Mouse (Mus musculus) heart, embryonic 15.5 days (tissue): ENCODE results near the gene Pten. TPM values are rescaled to one million over a fixed set of nuclear protein-coding genes. Genes with fewer than 3 reads are reported as not detected.

Source experiments
- ATAC-seq: fragments of 200-750 bp; cut with Nextera tagmentation; replicated peaks from 2 replicates; pipeline ENCODE4 v1.8.0; 2017; ENCODE audit warnings: low read depth, moderate TSS enrichment; ENCODE audit not compliant: insufficient number of reproducible peaks, insufficient read depth, low FRiP score
- H3K27ac ChIP-seq: fragments of 300-500 bp; sonication (generic); 2 replicates; pipeline ENCODE4 v1.5.1; 2015; ENCODE audit warnings: mild to moderate bottlenecking, inconsistent platforms
- H3K27me3 ChIP-seq: fragments of 300-500 bp; sonication (generic); 2 replicates; pipeline ENCODE4 v1.6.1; 2015; ENCODE audit warnings: inconsistent platforms
- H3K36me3 ChIP-seq: fragments of 300-500 bp; sonication (generic); 2 replicates; pipeline ENCODE4 v1.6.1; 2015; ENCODE audit warnings: mild to moderate bottlenecking, inconsistent platforms
- H3K4me1 ChIP-seq: fragments of 300-500 bp; sonication (generic); replicated peaks from 2 replicates; pipeline ENCODE4 v1.6.1; 2015; ENCODE audit warnings: inconsistent platforms
- H3K4me2 ChIP-seq: fragments of 300-500 bp; sonication (generic); 2 replicates; pipeline ENCODE4 v1.6.1; 2015; ENCODE audit warnings: inconsistent platforms, mild to moderate bottlenecking, moderate library complexity
- H3K4me3 ChIP-seq: fragments of 300-500 bp; sonication (generic); 2 replicates; pipeline ENCODE4 v1.5.1; 2015; ENCODE audit warnings: mild to moderate bottlenecking, inconsistent platforms
- H3K9ac ChIP-seq: fragments of 300-500 bp; sonication (generic); 2 replicates; pipeline ENCODE4 v1.6.1; 2015; ENCODE audit warnings: mild to moderate bottlenecking, inconsistent platforms
- H3K9me3 ChIP-seq: fragments of 300-500 bp; sonication (generic); replicated peaks from 2 replicates; pipeline ENCODE4 v1.6.1; 2016; ENCODE audit warnings: inconsistent platforms
- WGBS: fragments of 180-500 bp; shearing (Covaris S2); methylation state at CpG from one replicate; pipeline ENCODE4 v1.1.7; 2015; ENCODE audit warnings: mixed read lengths; 5-methylcytosine and 5-hydroxymethylcytosine counted together
- polyA plus RNA-seq: library from polyadenylated mRNA; unstranded; fragments of >200 nt; fragmentation: Nextera tagmentation; extraction: Ambion mirVana; gene quantifications from 2 replicates; pipeline ENCODE4 v1.2.1, GENCODE M21; 2015

Pten gene
- 4.9 and 6.0 TPM in 2 replicates for polyA plus RNA-seq

GRCm38 (mm10) chr19:32756900-32757725 lies at the start of gene Pten:
Gene Pten (plus strand): TSS chr19:32757497.
- no peaks in the 10 kb centered on the region for H3K9me3 ChIP-seq
- H3K4me1 ChIP-seq: peaks cover 30% of the 10 kb centered on the region
- no peaks in the 10 kb centered on the region for H3K36me3 ChIP-seq
- peak within 1 kb of the TSS; percentile 100 for H3K27ac ChIP-seq
- peak within 1 kb of the TSS; percentile 99 for H3K4me3 ChIP-seq
- H3K27me3 ChIP-seq: peaks cover 9% of the 10 kb centered on the region
- ATAC-seq: peak; percentile 90
- H3K4me2 ChIP-seq: peak within 1 kb of the TSS; percentile 94
- peak within 1 kb of the TSS; percentile 100 for H3K9ac ChIP-seq
- WGBS: under 1% methylated on average over 77 of the region's 77 CpGs

- no peak overlapping the region for H3K4me2 ChIP-seq
- no peaks in the 10 kb centered on the region for H3K9me3 ChIP-seq
- peaks cover 14% of the 10 kb centered on the region for H3K4me1 ChIP-seq
- no peak overlapping the region for H3K4me3 ChIP-seq
- no peak for ATAC-seq
- no peak overlapping the region for H3K27ac ChIP-seq
- WGBS: 86% methylated on average over 5 of the region's 5 CpGs
- peaks cover 21% of the 10 kb centered on the region for H3K36me3 ChIP-seq
- H3K9ac ChIP-seq: no peak overlapping the region
- H3K27me3 ChIP-seq: no peaks in the 10 kb centered on the region
Measured at GRCm38 (mm10) chr19:32708996-32709395, 48.3 kb upstream of the Pten start.

GRCm38 (mm10) chr19:32710288-32710687 lies 47.0 kb upstream of the Pten start:
- Histone ChIP-seq H3K4me1 (peaks cover 14% of the 10 kb centered on the region), H3K4me2 (no peak overlapping the region), H3K4me3 (no peak overlapping the region), H3K27ac (no peak overlapping the region), H3K9me3 (no peaks in the 10 kb centered on the region), H3K36me3 (peaks cover 11% of the 10 kb centered on the region; the same call in 1 of the 2 replicates), H3K27me3 (no peaks in the 10 kb centered on the region), H3K9ac (no peak overlapping the region)
- no peak for ATAC-seq
- 71% methylated on average over 3 of the region's 3 CpGs for WGBS

- peak overlapping the region; percentile 83 for H3K9ac ChIP-seq
- under 1% methylated on average over 63 of the region's 63 CpGs for WGBS
- H3K27ac ChIP-seq: peak overlapping the region; percentile 94
- H3K4me3 ChIP-seq: peak overlapping the region; percentile 94
- peak; percentile 97 for ATAC-seq
- H3K4me2 ChIP-seq: peak overlapping the region; percentile 86
- H3K36me3 ChIP-seq: no peaks in the 10 kb centered on the region
- H3K9me3 ChIP-seq: no peaks in the 10 kb centered on the region
- no peaks in the 10 kb centered on the region for H3K27me3 ChIP-seq
- H3K4me1 ChIP-seq: peaks cover 14% of the 10 kb centered on the region
Measured at GRCm38 (mm10) chr19:32711761-32712541, 45.3 kb upstream of the Pten start.

GRCm38 (mm10) chr19:32712588-32713042 lies 44.7 kb upstream of the Pten start:
- Histone ChIP-seq H3K9me3 (no peaks in the 10 kb centered on the region), H3K36me3 (no peaks in the 10 kb centered on the region), H3K4me2 (peak overlapping the region; percentile 86), H3K9ac (peak overlapping the region; percentile 83), H3K27me3 (no peaks in the 10 kb centered on the region), H3K4me3 (peak overlapping the region; percentile 94), H3K27ac (peak overlapping the region; percentile 94), H3K4me1 (peaks cover 14% of the 10 kb centered on the region)
- WGBS: 0% methylated on average over 11 of the region's 11 CpGs
- ATAC-seq: peak; percentile 74

GRCm38 (mm10) chr19:32713471-32713870 lies 43.8 kb upstream of the Pten start:
- Histone ChIP-seq H3K27ac (no peak overlapping the region), H3K4me1 (peaks cover 14% of the 10 kb centered on the region), H3K27me3 (no peaks in the 10 kb centered on the region), H3K4me2 (no peak overlapping the region), H3K36me3 (no peaks in the 10 kb centered on the region), H3K9me3 (no peaks in the 10 kb centered on the region), H3K9ac (no peak overlapping the region), H3K4me3 (no peak overlapping the region)
- no peak for ATAC-seq
- WGBS: 78% methylated on average over 3 of the region's 3 CpGs

- ATAC-seq: no peak
- Histone ChIP-seq H3K4me2 (no peak overlapping the region), H3K27ac (no peak overlapping the region), H3K4me3 (no peak overlapping the region), H3K27me3 (no peaks in the 10 kb centered on the region), H3K36me3 (no peaks in the 10 kb centered on the region), H3K9ac (no peak overlapping the region), H3K4me1 (peaks cover 14% of the 10 kb centered on the region), H3K9me3 (no peaks in the 10 kb centered on the region)
- 0% methylated on average over 3 of the region's 3 CpGs for WGBS
Measured at GRCm38 (mm10) chr19:32715201-32715600, 42.1 kb upstream of the Pten start.

GRCm38 (mm10) chr19:32715681-32716080 lies 41.6 kb upstream of the Pten start:
- H3K27me3 ChIP-seq: no peaks in the 10 kb centered on the region

GRCm38 (mm10) chr19:32717590-32717989 lies 39.7 kb upstream of the Pten start:
- Histone ChIP-seq H3K9ac (no peak overlapping the region), H3K27me3 (no peaks in the 10 kb centered on the region), H3K4me3 (no peak overlapping the region), H3K36me3 (no peaks in the 10 kb centered on the region), H3K4me1 (peaks cover 3% of the 10 kb centered on the region), H3K9me3 (no peaks in the 10 kb centered on the region), H3K4me2 (no peak overlapping the region), H3K27ac (no peak overlapping the region)
- no peak for ATAC-seq
- WGBS: 56% methylated on average over 3 of the region's 3 CpGs

More at GRCm38 (mm10) chr19:32715681-32716080, 41.6 kb upstream of the Pten start:
- Histone ChIP-seq H3K4me2 (no peak overlapping the region), H3K9ac (no peak overlapping the region), H3K27ac (no peak overlapping the region), H3K4me1 (peaks cover 10% of the 10 kb centered on the region), H3K36me3 (no peaks in the 10 kb centered on the region), H3K4me3 (no peak overlapping the region), H3K9me3 (no peaks in the 10 kb centered on the region)
- ATAC-seq: no peak

- WGBS: 89% methylated on average over 1 of the region's 1 CpGs
Measured at GRCm38 (mm10) chr19:32720319-32720718, 37.0 kb upstream of the Pten start.

GRCm38 (mm10) chr19:32723817-32724216 lies 33.5 kb upstream of the Pten start:
- 42% methylated on average over 7 of the region's 7 CpGs for WGBS
- no peak overlapping the region for H3K9ac ChIP-seq
- peaks cover 19% of the 10 kb centered on the region for H3K27me3 ChIP-seq
- no peak overlapping the region for H3K4me3 ChIP-seq
- no peak overlapping the region for H3K27ac ChIP-seq
- no peak overlapping the region for H3K4me2 ChIP-seq
- H3K9me3 ChIP-seq: no peaks in the 10 kb centered on the region
- H3K4me1 ChIP-seq: peaks cover 8% of the 10 kb centered on the region
- ATAC-seq: no peak
- no peaks in the 10 kb centered on the region for H3K36me3 ChIP-seq

More at GRCm38 (mm10) chr19:32720319-32720718, 37.0 kb upstream of the Pten start:
- H3K4me2 ChIP-seq: no peak overlapping the region
- H3K27me3 ChIP-seq: no peaks in the 10 kb centered on the region
- no peaks in the 10 kb centered on the region for H3K36me3 ChIP-seq
- H3K9ac ChIP-seq: no peak overlapping the region
- no peak overlapping the region for H3K4me3 ChIP-seq
- no peak overlapping the region for H3K27ac ChIP-seq
- ATAC-seq: no peak
- no peaks in the 10 kb centered on the region for H3K9me3 ChIP-seq
- no peaks in the 10 kb centered on the region for H3K4me1 ChIP-seq
